Mouse (Mus musculus) neural tube, embryonic 15.5 days (tissue): ENCODE results near the gene Tsacc. TPM values are rescaled to one million over a fixed set of nuclear protein-coding genes. Genes with fewer than 3 reads are reported as not detected.
"Not testable (repeated sequence)": the region's sequence is repeated elsewhere in the genome, so short reads cannot be mapped to it uniquely, and the experiment has no call there.

ENCODE experiments used
- ATAC-seq: fragments of 200-750 bp; cut with Nextera tagmentation; 2 replicates; pipeline ENCODE4 v1.8.0; 2017; ENCODE audit warnings: mild to moderate bottlenecking, moderate TSS enrichment, moderate library complexity; ENCODE audit not compliant: low FRiP score
- H3K27ac ChIP-seq: fragments of 300-500 bp; sonication (generic); replicated peaks from 2 replicates; pipeline ENCODE4 v1.5.1; 2015; ENCODE audit warnings: mild to moderate bottlenecking, inconsistent platforms
- H3K27me3 ChIP-seq: fragments of 300-500 bp; sonication (generic); replicated peaks from 2 replicates; pipeline ENCODE4 v1.6.1; 2015; ENCODE audit warnings: inconsistent platforms
- H3K36me3 ChIP-seq: fragments of 300-500 bp; sonication (generic); 2 replicates; pipeline ENCODE4 v1.6.1; 2015; ENCODE audit warnings: inconsistent platforms
- H3K4me1 ChIP-seq: fragments of 300-500 bp; sonication (generic); 2 replicates; pipeline ENCODE4 v1.6.1; 2015; ENCODE audit warnings: inconsistent platforms
- H3K4me2 ChIP-seq: fragments of 300-500 bp; sonication (generic); 2 replicates; pipeline ENCODE4 v1.6.1; 2015; ENCODE audit warnings: inconsistent platforms, mild to moderate bottlenecking, moderate library complexity
- H3K4me3 ChIP-seq: fragments of 300-500 bp; sonication (generic); replicated peaks from 2 replicates; pipeline ENCODE4 v1.5.1; 2015; ENCODE audit warnings: mild to moderate bottlenecking, inconsistent platforms
- H3K9ac ChIP-seq: fragments of 300-500 bp; sonication (generic); replicated peaks from 2 replicates; pipeline ENCODE4 v1.6.1; 2015; ENCODE audit warnings: mild to moderate bottlenecking, inconsistent platforms
- H3K9me3 ChIP-seq: fragments of 300-500 bp; sonication (generic); replicated peaks from 2 replicates; pipeline ENCODE4 v1.6.1; 2016; ENCODE audit warnings: inconsistent platforms
- WGBS: fragments of 180-500 bp; shearing (Covaris S2); methylation state at CpG from one replicate; pipeline ENCODE4 v1.1.7; 2015; ENCODE audit warnings: mixed read lengths; 5-methylcytosine and 5-hydroxymethylcytosine counted together
- polyA plus RNA-seq: library from polyadenylated mRNA; unstranded; fragments of >200 nt; fragmentation: Nextera tagmentation; extraction: Ambion mirVana; gene quantifications from 2 replicates; pipeline ENCODE4 v1.2.1, GENCODE M21; 2015

Tsacc gene
- polyA plus RNA-seq, 1 experiment from 2014 or later = 9.5 TPM

DNA sequence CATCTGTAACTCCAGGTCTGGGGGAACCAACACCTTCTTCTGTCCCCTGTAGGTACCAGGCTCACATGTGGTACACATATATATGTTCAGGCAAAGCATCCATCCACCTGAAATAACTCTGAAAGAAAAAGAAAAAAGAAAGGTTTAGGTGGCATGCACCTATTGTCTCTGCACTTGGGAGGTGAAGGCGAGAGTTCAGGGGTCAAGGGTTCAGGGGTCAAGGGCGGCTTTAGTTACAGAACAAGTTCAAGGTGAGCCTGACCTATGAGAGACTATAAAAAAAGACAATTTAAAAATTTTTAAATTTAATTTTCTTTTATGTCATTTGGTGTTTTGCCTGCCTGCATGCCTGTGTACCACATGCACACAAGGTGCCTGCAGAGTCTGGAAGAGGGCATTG is 16.8 kb downstream of the Tsacc start:
- no peak overlapping the region for H3K9ac ChIP-seq
- 93% methylated on average over 2 of the region's 2 CpGs for WGBS
- no peak for ATAC-seq
- no peak overlapping the region for H3K4me2 ChIP-seq
- H3K9me3 ChIP-seq = no peaks in the 10 kb centered on the region
- H3K27ac ChIP-seq = no peak overlapping the region
- H3K36me3 ChIP-seq = no peaks in the 10 kb centered on the region
- H3K4me1 ChIP-seq = no peaks in the 10 kb centered on the region
- H3K27me3 ChIP-seq = no peaks in the 10 kb centered on the region
- no peak overlapping the region for H3K4me3 ChIP-seq

DNA sequence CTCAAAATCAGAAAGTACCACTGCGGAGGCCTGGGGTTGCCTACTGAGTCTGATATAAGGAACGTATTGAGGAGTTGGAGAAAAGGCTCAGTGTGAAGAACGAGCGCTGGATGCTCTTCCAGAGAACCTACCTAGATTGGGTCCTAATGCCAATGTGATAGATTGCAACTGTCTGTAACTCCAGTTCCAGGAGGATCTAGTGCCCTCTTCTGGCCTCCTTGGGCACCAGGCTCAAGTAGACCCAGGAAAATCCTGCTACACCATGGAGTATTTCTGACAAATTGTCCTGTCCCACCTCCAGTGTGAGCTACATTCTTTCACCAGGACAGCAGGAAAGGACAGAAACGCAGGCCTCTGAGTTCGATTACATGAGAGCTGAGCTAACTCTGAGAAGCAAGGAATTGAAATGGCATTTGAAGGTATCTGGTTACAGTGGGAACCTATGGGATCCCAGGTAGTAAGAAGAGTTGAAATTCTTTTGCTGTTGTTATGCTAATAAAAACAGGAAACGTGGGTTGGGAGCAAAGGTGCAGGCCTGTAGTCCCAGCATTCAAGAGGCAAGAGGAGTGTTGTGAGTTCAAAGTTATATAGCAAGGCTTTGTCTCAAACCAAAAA is 20.2 kb downstream of the Tsacc start:
- no peak for ATAC-seq
- H3K4me3 ChIP-seq = no peak overlapping the region
- H3K36me3 ChIP-seq = no peaks in the 10 kb centered on the region
- H3K27ac ChIP-seq = no peak overlapping the region
- no peaks in the 10 kb centered on the region for H3K27me3 ChIP-seq
- H3K4me2 ChIP-seq = no peak overlapping the region
- no peaks in the 10 kb centered on the region for H3K4me1 ChIP-seq
- H3K9ac ChIP-seq = no peak overlapping the region
- 45% methylated on average over 7 of the region's 7 CpGs for WGBS
- no peaks in the 10 kb centered on the region for H3K9me3 ChIP-seq

DNA sequence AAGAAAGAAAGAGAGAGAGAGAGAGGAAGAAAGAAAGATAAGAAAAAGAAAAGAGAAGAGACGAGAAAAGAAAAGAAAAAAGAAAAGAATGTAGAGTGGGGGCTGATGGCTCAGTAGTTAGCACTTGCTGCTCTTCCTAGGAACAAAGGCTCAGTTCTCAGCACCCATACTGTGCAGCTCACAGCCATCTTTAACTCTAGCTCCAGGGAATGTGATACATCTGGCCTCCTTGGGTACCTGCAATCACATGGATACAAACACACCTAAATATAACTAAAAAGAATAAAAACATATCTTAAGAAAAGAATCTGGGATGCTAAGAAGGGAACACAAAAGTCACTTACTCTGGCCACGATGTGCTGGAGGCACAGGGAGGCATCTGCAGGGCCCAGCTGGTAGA is 20.7 kb downstream of the Tsacc start:
- Histone ChIP-seq H3K9me3 (no peaks in the 10 kb centered on the region), H3K27ac (no peak overlapping the region), H3K4me3 (no peak overlapping the region), H3K27me3 (no peaks in the 10 kb centered on the region), H3K9ac (no peak overlapping the region), H3K36me3 (no peaks in the 10 kb centered on the region), H3K4me2 (no peak overlapping the region), H3K4me1 (no peaks in the 10 kb centered on the region)
- ATAC-seq = no peak
- WGBS = 92% methylated on average over 2 of the region's 2 CpGs

DNA sequence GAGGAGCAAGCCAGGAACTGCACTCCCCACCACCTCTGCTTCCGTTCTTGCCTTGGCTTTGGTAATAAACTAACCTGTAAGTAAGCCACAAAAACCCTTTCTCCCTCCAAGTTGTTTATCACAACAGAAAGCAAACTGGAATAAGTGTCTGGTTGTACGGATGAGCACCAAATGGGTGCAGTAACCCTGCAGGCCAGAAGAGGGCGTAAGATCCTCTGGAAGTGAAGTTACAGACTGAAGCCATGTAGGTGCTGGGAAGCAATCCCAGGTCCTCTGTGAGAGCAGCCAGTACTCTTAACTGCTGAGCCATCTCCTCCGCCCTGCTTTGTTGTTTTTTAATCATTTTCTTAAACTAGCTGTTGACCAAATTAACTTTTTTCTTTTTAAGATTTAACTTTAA is 22.8 kb downstream of the Tsacc start:
- no peak overlapping the region for H3K9ac ChIP-seq
- H3K9me3 ChIP-seq = no peaks in the 10 kb centered on the region
- no peak overlapping the region for H3K27ac ChIP-seq
- H3K4me3 ChIP-seq = no peak overlapping the region
- H3K36me3 ChIP-seq = no peaks in the 10 kb centered on the region
- no peak overlapping the region for H3K4me2 ChIP-seq
- no peaks in the 10 kb centered on the region for H3K27me3 ChIP-seq
- no peaks in the 10 kb centered on the region for H3K4me1 ChIP-seq
- no peak for ATAC-seq
- 91% methylated on average over 4 of the region's 4 CpGs for WGBS

DNA sequence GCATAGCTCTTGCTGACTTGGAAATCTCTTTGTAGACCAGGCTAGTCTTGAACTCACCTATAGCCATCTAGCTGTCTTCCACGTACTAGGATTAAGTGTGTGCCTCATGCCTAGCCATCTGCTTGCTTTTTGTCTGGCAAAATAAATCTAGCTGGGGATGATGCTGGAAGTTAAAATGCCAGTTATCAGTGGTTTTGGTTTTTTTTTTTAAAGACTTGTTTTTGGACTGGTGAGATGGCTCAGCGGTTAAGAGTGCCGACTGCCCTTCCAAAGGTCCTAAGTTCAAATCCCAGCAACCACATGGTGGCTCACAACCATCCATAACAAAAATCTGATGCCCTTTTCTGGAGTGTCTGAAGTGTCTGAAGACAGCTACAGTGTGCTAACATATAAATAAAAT is 24.9 kb downstream of the Tsacc start:
- WGBS = 93% methylated on average over 3 of the region's 3 CpGs
- ATAC-seq = no peak
- H3K9me3 ChIP-seq = no peaks in the 10 kb centered on the region
- H3K27me3 ChIP-seq = no peaks in the 10 kb centered on the region
- H3K4me3 ChIP-seq = no peak overlapping the region
- H3K36me3 ChIP-seq = no peaks in the 10 kb centered on the region
- no peaks in the 10 kb centered on the region for H3K4me1 ChIP-seq
- H3K9ac ChIP-seq = no peak overlapping the region
- H3K27ac ChIP-seq = no peak overlapping the region
- H3K4me2 ChIP-seq = no peak overlapping the region

DNA sequence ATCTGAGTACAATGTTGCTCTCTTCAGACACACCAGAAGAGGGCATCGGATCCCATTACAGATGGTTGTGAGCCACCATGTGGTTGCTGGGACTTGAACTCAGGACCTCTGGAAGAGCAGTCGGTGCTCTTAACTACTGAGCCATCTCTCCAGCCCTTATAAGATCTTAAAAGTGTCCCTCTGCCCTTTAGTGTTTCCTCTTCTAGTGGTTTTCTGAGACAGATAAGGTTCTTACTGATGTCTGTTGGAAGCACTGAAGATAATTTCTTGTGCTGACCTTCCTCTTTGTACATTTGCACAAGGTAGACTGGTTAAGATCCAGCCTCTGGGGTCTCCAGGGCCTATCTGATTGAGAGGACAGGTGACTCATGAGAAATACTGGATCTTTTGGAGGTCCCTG is 25.5 kb downstream of the Tsacc start:
- not testable (repeated sequence) for ATAC-seq, H3K27ac ChIP-seq, H3K27me3 ChIP-seq, H3K4me2 ChIP-seq, H3K9ac ChIP-seq, H3K36me3 ChIP-seq, H3K4me3 ChIP-seq, H3K4me1 ChIP-seq, H3K9me3 ChIP-seq
- WGBS = 92% methylated on average over 2 of the region's 2 CpGs

DNA sequence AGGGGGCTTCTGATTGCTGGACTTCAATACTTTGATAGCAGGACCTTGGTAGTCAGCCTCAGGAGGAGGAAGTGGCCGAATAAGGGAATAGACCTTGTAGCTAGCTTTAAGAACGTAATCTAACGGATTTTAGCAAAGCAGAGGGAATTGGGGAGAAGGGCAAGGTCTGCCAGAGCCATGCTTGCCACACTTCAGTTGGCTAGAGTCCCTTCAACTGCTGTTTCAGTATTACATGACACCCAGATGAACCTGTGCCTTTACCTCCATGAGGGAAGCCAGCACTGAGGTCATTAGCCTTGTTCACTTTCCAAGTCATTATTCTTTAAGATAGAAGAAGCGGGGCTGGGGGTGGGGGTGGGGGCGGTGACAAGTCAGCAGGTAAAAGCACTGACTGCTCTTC is 27.8 kb downstream of the Tsacc start:
- H3K4me3 ChIP-seq = no peak overlapping the region
- no peak overlapping the region for H3K27ac ChIP-seq
- WGBS = 89% methylated on average over 5 of the region's 5 CpGs
- H3K27me3 ChIP-seq = no peaks in the 10 kb centered on the region
- no peak for ATAC-seq
- H3K36me3 ChIP-seq = no peaks in the 10 kb centered on the region
- no peak overlapping the region for H3K4me2 ChIP-seq
- H3K4me1 ChIP-seq = no peaks in the 10 kb centered on the region
- no peak overlapping the region for H3K9ac ChIP-seq
- H3K9me3 ChIP-seq = no peaks in the 10 kb centered on the region

DNA sequence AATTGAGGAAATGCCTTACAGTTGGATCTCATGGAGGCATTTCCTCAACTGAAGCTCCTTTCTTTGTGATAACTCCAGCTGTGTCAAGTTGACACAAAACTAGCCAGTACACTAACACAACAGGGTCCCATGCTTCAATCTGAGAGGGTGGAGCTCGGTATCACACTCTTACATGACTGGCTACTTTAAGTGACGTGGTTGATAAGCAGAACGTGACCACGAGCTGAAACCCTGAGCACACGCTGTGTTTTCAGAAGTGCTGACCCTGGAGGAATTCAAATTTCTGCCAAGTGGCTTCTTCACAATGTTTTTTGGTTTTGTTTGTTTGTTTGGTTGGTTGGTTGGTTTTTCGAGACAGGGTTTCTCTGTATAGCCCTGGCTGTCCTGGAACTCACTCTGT is 28.8 kb downstream of the Tsacc start:
- H3K36me3 ChIP-seq, H3K27me3 ChIP-seq: not testable (repeated sequence)
- 89% methylated on average over 6 of the region's 6 CpGs for WGBS

DNA sequence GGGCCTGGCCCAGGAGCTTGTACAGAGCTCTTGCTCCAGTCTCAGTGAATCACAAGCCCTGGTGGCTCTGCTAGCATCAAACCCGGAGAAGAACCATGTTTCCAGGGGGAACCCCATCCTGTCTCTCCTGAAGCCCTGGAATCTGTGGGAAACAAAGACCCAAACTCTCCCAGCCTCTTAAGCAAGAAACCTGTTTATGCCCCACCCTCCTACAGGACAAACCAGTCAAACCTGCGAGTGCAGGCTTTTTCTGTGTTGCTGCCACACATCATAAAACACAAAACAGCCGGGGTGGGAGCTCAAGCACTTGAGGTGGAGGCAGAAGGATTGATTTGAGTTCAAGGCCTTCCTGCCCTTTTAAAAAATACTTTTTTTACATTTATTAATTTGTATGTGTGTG is 34.5 kb downstream of the Tsacc start:
- H3K4me3 ChIP-seq = no peak overlapping the region

More for the DNA sequence above, 28.8 kb downstream of the Tsacc start:
- not testable (repeated sequence) for H3K4me3 ChIP-seq, H3K9ac ChIP-seq, H3K9me3 ChIP-seq, ATAC-seq, H3K4me2 ChIP-seq, H3K27ac ChIP-seq, H3K4me1 ChIP-seq

DNA sequence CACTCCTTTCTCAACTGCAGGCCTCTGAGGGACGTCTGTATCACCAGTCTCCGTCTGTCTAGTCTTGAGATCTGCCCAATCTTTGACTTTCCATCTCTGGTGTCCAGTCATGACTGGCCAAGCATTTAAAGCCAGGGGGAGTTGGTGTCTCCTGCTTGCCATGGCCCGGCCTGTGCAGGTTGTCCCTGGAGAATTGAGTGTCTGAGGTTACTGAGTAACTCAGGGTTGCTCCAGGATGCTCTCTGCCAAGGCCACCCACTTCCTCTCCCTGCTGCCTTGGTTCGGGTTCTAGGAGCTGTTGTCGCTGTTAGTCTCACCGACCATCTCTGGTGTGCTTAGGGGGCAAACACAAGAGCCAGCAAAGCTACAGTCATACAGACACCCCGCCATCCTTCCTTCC is 40.4 kb downstream of the Tsacc start:
- 83% methylated on average over 7 of the region's 7 CpGs for WGBS
- H3K27me3 ChIP-seq = peaks cover 31% of the 10 kb centered on the region
- no peak overlapping the region for H3K27ac ChIP-seq
- H3K4me1 ChIP-seq = peaks cover 9% of the 10 kb centered on the region
- no peaks in the 10 kb centered on the region for H3K9me3 ChIP-seq
- no peak overlapping the region for H3K9ac ChIP-seq
- H3K4me3 ChIP-seq = no peak overlapping the region
- ATAC-seq = no peak
- H3K4me2 ChIP-seq = no peak overlapping the region
- H3K36me3 ChIP-seq = no peaks in the 10 kb centered on the region

More for the DNA sequence above, 34.5 kb downstream of the Tsacc start:
- H3K36me3 ChIP-seq = no peaks in the 10 kb centered on the region
- 71% methylated on average over 3 of the region's 3 CpGs for WGBS
- no peak overlapping the region for H3K9ac ChIP-seq
- H3K4me2 ChIP-seq = no peak overlapping the region
- H3K27ac ChIP-seq = no peak overlapping the region
- no peak for ATAC-seq
- no peaks in the 10 kb centered on the region for H3K27me3 ChIP-seq
- H3K9me3 ChIP-seq = no peaks in the 10 kb centered on the region
- no peaks in the 10 kb centered on the region for H3K4me1 ChIP-seq

DNA sequence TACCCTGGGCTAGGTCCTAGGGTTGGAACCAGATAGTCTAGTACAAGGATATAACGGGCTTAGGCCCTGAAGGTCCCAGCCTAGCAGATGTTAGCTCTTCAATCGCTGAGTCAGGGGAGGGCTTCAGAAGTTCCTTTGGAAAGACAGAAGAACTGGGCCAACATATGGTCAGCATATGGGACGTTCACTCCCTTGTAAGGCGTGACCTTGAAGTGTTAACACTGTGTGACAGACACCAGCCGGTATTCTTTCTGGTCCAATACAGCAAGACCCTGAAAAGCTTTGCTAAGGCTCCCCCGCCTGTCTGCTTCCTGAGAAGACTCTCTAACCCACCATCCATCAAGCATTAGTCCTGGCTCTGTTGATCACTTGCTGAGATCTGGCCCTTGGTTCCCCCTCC is 40.8 kb downstream of the Tsacc start:
- H3K9ac ChIP-seq = no peak overlapping the region
- ATAC-seq = no peak
- no peak overlapping the region for H3K4me3 ChIP-seq
- H3K9me3 ChIP-seq = no peaks in the 10 kb centered on the region
- 82% methylated on average over 6 of the region's 6 CpGs for WGBS
- H3K4me2 ChIP-seq = no peak overlapping the region
- no peaks in the 10 kb centered on the region for H3K36me3 ChIP-seq
- H3K4me1 ChIP-seq = peaks cover 9% of the 10 kb centered on the region
- no peak overlapping the region for H3K27ac ChIP-seq
- peaks cover 31% of the 10 kb centered on the region for H3K27me3 ChIP-seq

DNA sequence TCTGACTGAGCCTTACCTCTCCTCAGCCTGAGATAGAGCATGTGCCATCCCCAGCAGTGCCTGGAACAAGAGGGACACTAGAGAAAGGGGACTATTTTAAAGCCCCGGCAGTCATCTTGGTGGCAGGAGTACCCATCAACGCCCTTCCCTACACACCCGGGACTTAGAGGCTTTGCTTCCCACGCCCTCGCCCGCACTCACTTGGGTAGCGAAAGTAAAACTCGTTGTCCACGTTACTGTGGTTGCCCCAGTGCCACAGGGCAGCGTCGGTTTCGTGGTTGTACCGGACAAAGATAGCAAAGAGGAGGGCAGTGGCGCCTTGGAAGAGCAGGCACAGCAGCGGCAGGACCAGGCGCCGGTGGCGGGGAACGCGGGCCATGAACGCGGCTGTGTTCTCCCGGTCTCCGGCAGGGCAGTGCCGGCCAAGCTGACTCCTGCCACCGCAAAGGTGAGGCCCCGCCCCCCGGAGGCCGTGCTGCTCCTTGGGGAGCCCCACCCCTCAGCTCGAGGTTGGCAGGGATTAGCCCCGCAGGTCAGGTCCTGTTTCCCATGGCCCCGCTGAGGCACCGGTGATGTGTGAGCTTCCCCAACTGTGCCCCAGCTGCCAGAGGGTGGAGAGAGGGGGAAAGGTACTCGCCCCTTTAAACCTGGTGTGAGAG is 42.4 kb downstream of the Tsacc start, which contains the start of gene Rhbg:
Gene Rhbg (minus strand): TSS at position 442 of the 659 bp plus-strand sequence.
- Histone ChIP-seq H3K4me3 (peak within 1 kb of the TSS; percentile 38), H3K4me1 (peaks cover 9% of the 10 kb centered on the region), H3K36me3 (no peaks in the 10 kb centered on the region), H3K9me3 (no peaks in the 10 kb centered on the region), H3K4me2 (peak within 1 kb of the TSS; percentile 72), H3K9ac (peak within 1 kb of the TSS; percentile 32; the same call in 1 of the 2 replicates), H3K27me3 (peaks cover 31% of the 10 kb centered on the region), H3K27ac (no peak within 1 kb of the TSS)
- WGBS = 3% methylated on average over 34 of the region's 34 CpGs
- ATAC-seq = no peak
